Mouse (Mus musculus) olfactory bulb, adult 2 months (tissue): Measurements from ENCODE around the gene Twf2.

Experiments
- CTCF ChIP-seq: fragments of 200-500 bp; IDR thresholded peaks from 2 replicates; pipeline ENCODE4 v1.5.1; 2012; ENCODE audit warnings: low read depth, mild to moderate bottlenecking, low read length, moderate library complexity; ENCODE audit not compliant: insufficient read depth
- POLR2A ChIP-seq: fragments of 200-500 bp; IDR thresholded peaks from 2 replicates; pipeline ENCODE4 v1.6.1; 2012; ENCODE audit warnings: mild to moderate bottlenecking, low read depth, low read length, moderate library complexity; ENCODE audit not compliant: insufficient read depth

DNA sequence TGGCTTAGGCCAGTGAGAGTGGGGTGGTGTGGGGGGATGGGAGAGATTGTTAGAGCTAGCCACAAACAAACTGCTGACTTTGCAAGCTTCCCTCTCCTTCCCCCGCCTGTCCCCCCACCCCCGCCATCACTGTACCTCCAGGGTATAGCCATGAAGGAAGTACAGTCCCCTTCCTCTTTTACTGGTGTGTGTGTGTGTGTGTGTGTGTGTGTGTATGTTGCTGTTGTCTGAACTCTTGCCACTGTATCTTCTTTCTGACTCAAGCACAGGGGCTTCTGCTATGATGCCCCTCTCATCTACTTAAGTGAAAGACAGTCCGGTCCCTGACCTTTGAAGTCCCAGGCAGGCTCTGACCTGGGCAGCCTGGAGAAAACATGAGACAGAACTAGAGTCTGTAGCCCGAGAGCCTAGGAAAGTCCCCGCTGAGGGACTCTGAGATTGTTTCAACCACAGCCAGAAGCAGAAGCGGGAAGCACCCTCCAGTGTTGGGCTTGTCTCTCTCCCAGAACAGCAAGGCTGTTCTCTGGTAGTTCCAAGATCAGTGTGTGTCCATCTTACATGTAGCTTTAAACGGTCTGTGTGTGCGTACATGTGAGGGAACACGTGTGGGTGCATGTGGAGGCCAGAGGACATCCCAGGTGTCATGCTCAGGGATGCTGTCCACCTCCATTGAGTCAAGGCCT is 27.3 kb downstream of the Twf2 start:
- no peak for TF ChIP-seq POLR2A
- no peak for TF ChIP-seq CTCF
